Comparison of ENCODE assay signal across 23 mouse cellular contexts in genomic region chr2:148453061-148453460, GRCm38 (mm10). TPM values are rescaled to one million over a fixed set of nuclear protein-coding genes. Genes with fewer than 3 reads are reported as not detected.
DNase-seq lines count a peak whose midpoint lies in the region; ATAC-seq lines count a peak whose summit lies in the region.
"Had no signal": no experiment of that assay in that cellular context is flagged by ENCODE, and none has a peak within 500 bp of the region (broad histone marks: within the 10 kb centered on the region; RNA-seq: fewer than 3 reads in every experiment).

No protein-coding gene starts in this region.

- peak; percentile 80 for ATAC-seq in lung, embryonic 15.5 days (ENCODE audit: borderline replicate concordance, extremely low read depth, low FRiP score, low TSS enrichment)
- ATAC-seq: forebrain, embryonic 14.5 days; inflammation-experienced regulatory T-cells, adult 6 months; Patski had no signal

- H3K9me3 ChIP-seq in lung, embryonic 15.5 days = no peaks in the 10 kb centered on the region
- H3K9me3 ChIP-seq: heart, embryonic 13.5 days; hindbrain, embryonic 13.5 days; midbrain, embryonic 10.5 days; neural tube, embryonic 12.5 days had no signal

- H3K4me1 ChIP-seq in lung, embryonic 15.5 days = peaks cover 18% of the 10 kb centered on the region
- H3K4me1 ChIP-seq: hindbrain, embryonic 13.5 days; midbrain, embryonic 10.5 days; neural tube, embryonic 12.5 days had no signal

- peak; percentile 95 for DNase-seq in heart, adult 11 months
- DNase-seq in heart, adult 8-10 months (ENCODE audit: low spot score) = no peak
- peak; percentile 92 for DNase-seq in fat pad, adult 2 months (ENCODE audit: extremely low read depth, low read depth, low spot score)
- DNase-seq in lung, postnatal 4 days = peak; percentile 33 to 50
- no peak for DNase-seq in left cerebral cortex, postnatal 14 days (ENCODE audit: low spot score in 2 of 2)
- no peak for DNase-seq in left cerebral cortex, adult 8-10 months (ENCODE audit: low spot score in 2 of 2)
- DNase-seq: cerebellum, adult 8-10 months; kidney, adult 9 months; kidney, postnatal 25 days; right cerebral cortex, adult 18-20 months; spleen, adult 18-20 months; thymus, postnatal 25 days had no signal

- no peaks in the 10 kb centered on the region for H3K36me3 ChIP-seq in lung, embryonic 15.5 days
- H3K36me3 ChIP-seq: heart, embryonic 13.5 days; hindbrain, embryonic 13.5 days; midbrain, embryonic 10.5 days; neural tube, embryonic 12.5 days had no signal

- intact Hi-C loops in left cerebral cortex, postnatal 14 days (cut with DNase I) = no loop called here

- no peak overlapping the region for H3K4me3 ChIP-seq in lung, embryonic 15.5 days
- H3K4me3 ChIP-seq: heart, embryonic 13.5 days; hindbrain, embryonic 13.5 days; midbrain, embryonic 10.5 days; neural tube, embryonic 12.5 days had no signal

- WGBS in lung, embryonic 15.5 days = 66% methylated on average over 3 of the region's 3 CpGs

- H3K9ac ChIP-seq in lung, embryonic 15.5 days = no peak overlapping the region
- H3K9ac ChIP-seq: heart, embryonic 13.5 days; hindbrain, embryonic 13.5 days; neural tube, embryonic 12.5 days had no signal

- peak overlapping the region; percentile 47 for H3K27ac ChIP-seq in lung, embryonic 15.5 days
- H3K27ac ChIP-seq: heart, embryonic 13.5 days; hindbrain, embryonic 13.5 days; macrophage; midbrain, embryonic 10.5 days; neural tube, embryonic 12.5 days had no signal

- no peaks in the 10 kb centered on the region for H3K27me3 ChIP-seq in lung, embryonic 15.5 days
- H3K27me3 ChIP-seq: heart, embryonic 13.5 days; hindbrain, embryonic 13.5 days; neural tube, embryonic 12.5 days; Patski had no signal

- H3K4me2 ChIP-seq in lung, embryonic 15.5 days = no peak overlapping the region
- H3K4me2 ChIP-seq: heart, embryonic 13.5 days; hindbrain, embryonic 13.5 days; liver, embryonic 11.5 days; neural tube, embryonic 12.5 days had no signal

RNA-seq across cellular contexts. Expression of gene Cd93, which starts 9.7 kb away (rescaled TPM):
- total RNA-seq in heart, adult 8-10 months (2022) = 10 to 100 TPM; 30.6 to 48.2 (median 40.0) TPM
- 33.4 and 35.4 TPM in 2 replicates for polyA plus RNA-seq in lung, embryonic 15.5 days (2015; fragmentation: Nextera tagmentation; extraction: Ambion mirVana)
- 10 to 100 TPM; 15.6 to 17.1 TPM for total RNA-seq in left cerebral cortex, postnatal 14 days (2021)
- total RNA-seq in left cerebral cortex, adult 8-10 months (2022) = 1 to 10 TPM; 3.2 to 4.4 (median 3.3) TPM

RNA-seq across cellular contexts. Expression of gene Thbd, which starts 45.1 kb away (rescaled TPM):
- total RNA-seq in heart, adult 8-10 months (2022) = 10 to 100 TPM; 34.5 to 51.7 (median 43.7) TPM
- polyA plus RNA-seq in lung, embryonic 15.5 days (2015; fragmentation: Nextera tagmentation; extraction: Ambion mirVana) = 98.0 and 102 TPM in 2 replicates
- total RNA-seq in left cerebral cortex, postnatal 14 days (2021) = 10 to 100 TPM; 10.6 to 12.6 TPM
- total RNA-seq in left cerebral cortex, adult 8-10 months (2022) = 10 to 100 TPM in 2 of 4 experiments, 1 to 10 TPM in 2; 8.2 to 10.4 (median 9.9) TPM
- polyA plus RNA-seq: Patski had no signal

RNA-seq across cellular contexts. Expression of gene Sstr4, which starts 57.9 kb away (rescaled TPM):
- 1 to 10 TPM in 3 of 4 experiments, under 1 TPM in 1; 0.98 to 1.8 (median 1.3) TPM for total RNA-seq in heart, adult 8-10 months (2022)
- polyA plus RNA-seq in lung, embryonic 15.5 days (2015; fragmentation: Nextera tagmentation; extraction: Ambion mirVana) = 2.9 and 3.0 TPM in 2 replicates
- 10 to 100 TPM; 45.3 to 47.2 TPM for total RNA-seq in left cerebral cortex, postnatal 14 days (2021)
- total RNA-seq in left cerebral cortex, adult 8-10 months (2022) = 10 to 100 TPM; 26.8 to 33.4 (median 27.4) TPM
- total RNA-seq: common myeloid progenitor, adult 5-6 weeks had no signal
- polyA plus RNA-seq: inflammation-experienced regulatory T-cells, adult 6 months; macrophage; Patski had no signal

Comparison
In these comparisons a context has a peak if more than half of its experiments do, and no peak if none do; other contexts are left out.
1. DNase-seq: peak in heart, adult 11 months (single experiment), fat pad, adult 2 months (single experiment) and lung, postnatal 4 days (2 of 2); none in heart, adult 8-10 months (single experiment), left cerebral cortex, postnatal 14 days (0 of 2) and left cerebral cortex, adult 8-10 months (0 of 2).
2. RNA of gene Sstr4, which starts 57.9 kb away (total RNA-seq): 45.3 to 47.2 TPM in left cerebral cortex, postnatal 14 days and 26.8 to 33.4 TPM in left cerebral cortex, adult 8-10 months; 0.98 to 1.8 TPM in heart, adult 8-10 months; every median in the first group is over 4 times any median in the second.